Comparison of ENCODE assay signal across 18 mouse cellular contexts in genomic region chr13:46397235-46397634, GRCm38 (mm10).
"Had no signal": no experiment of that assay in that cellular context is flagged by ENCODE, and none has a peak within 500 bp of the region (broad histone marks: within the 10 kb centered on the region; RNA-seq: fewer than 3 reads in every experiment).

No protein-coding gene starts in this region.

- ATAC-seq: hindbrain, postnatal 0 days; intestine, embryonic 16.5 days; liver, embryonic 12.5 days had no signal

- DNase-seq: gastrocnemius, adult 2 months; gastrocnemius, postnatal 10 days; gastrocnemius, postnatal 25 days; heart, adult 11 months; heart, adult 2 months; heart, postnatal 10 days; heart, postnatal 4 days; kidney, adult 11 months; kidney, adult 2 months; kidney, adult 9 months; kidney, postnatal 14 days; kidney, postnatal 36 days; layer of hippocampus, adult 9-11 months; layer of hippocampus, postnatal 36 days; left cerebral cortex, postnatal 4 days had no signal
